Mouse (Mus musculus): ENCODE results near the gene Capn7.

GRCm38 (mm10) chr14:31364589-31364988, 28.2 kb downstream of the Capn7 start:
- TF ChIP-seq POLR2A (IDR thresholded peaks at IDR 0.05; ENCODE audit: borderline replicate concordance, low read depth, low read length) (no peak), CTCF (IDR thresholded peaks at IDR 0.05; ENCODE audit: low read depth, low read length) (no peak)

Data from bone marrow macrophage, adult 2 months (primary cell).